Mouse (Mus musculus) lung, postnatal 10 days (tissue): ENCODE results near the gene Tubd1.

Experiments
- DNase-seq: peaks from one replicate; pipeline ENCODE4 v3.0.0; 2021

The Tubd1 gene

DNA sequence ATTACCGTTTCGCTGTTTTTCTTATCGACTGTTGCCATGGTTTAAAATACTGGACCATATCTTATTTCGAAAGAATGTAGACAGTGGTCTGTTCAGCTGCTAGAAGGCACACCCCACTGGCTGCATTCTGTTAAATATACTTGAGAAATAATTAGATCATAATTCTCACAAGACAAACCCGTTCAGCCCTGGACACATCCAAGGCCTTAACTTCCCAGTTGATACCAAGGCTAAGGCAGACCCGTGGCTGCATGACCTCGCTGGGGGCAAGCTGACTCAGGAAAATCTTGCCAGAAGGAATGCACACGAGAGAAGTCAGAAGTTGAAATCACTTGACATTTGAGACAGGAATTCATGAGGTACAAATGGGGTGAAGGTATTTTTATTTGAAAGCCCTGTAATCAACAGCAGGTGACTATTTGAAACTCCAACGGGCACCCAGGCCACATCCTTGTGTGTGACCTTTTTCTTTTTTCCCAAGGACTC, 25.5 kb downstream of the Tubd1 start:
- no peak for DNase-seq

- peak; percentile 57 for DNase-seq
These were observed 26.5 kb downstream of the Tubd1 start for GRCm38 (mm10) chr11:86571047-86571855.

- DNase-seq: no peak
These were observed 27.1 kb downstream of the Tubd1 start for GRCm38 (mm10) chr11:86571871-86572270.

- no peak for DNase-seq
These were observed 27.8 kb downstream of the Tubd1 start for GRCm38 (mm10) chr11:86572623-86573022.

DNA sequence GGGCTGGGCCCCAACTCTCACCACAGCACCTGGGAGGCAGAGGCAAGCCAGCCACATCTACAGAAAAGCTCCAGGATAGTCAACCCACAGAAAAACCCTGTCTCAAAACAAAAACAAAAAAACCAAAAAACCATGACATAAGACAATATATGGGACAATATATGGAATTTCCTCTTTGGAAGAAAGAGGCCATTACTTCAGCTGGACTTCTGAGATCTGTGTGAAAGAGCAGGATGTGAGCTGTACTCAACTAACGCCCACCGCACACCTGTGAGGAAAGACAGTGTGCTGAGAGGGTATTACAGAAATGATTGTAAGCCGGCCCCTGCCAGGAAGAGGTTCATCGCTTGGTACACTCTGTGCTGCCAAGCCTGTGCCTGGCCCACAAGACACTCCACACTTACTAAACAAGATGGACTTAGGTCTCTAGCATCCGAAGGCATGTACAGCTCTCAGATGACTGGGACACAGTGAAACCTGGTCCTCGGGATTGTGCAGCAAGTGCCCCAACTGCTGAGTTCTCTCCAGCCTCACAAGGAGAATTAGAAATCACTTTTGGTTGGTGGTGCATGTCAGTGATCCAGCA, 28.9 kb downstream of the Tubd1 start:
- DNase-seq: no peak

DNA sequence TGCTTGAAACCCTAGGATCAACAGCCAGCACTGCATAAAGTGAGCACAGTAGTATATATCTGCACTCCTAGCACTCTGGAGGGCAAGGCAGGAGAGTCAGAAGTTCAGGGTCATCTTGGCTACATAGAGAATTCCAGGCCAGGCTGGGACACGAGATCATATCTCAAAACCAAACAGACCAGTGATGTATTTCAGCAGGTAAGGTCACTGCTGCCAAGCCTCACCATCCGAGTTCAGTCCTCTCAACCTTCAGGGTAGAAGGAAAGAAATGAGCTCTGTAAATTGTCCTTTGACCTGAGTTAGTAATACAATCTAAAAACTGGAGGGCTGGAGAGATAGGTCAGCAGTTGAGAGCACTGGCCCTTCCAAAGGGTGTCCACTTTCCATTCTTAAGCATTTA, 29.6 kb downstream of the Tubd1 start:
- DNase-seq: no peak

DNA sequence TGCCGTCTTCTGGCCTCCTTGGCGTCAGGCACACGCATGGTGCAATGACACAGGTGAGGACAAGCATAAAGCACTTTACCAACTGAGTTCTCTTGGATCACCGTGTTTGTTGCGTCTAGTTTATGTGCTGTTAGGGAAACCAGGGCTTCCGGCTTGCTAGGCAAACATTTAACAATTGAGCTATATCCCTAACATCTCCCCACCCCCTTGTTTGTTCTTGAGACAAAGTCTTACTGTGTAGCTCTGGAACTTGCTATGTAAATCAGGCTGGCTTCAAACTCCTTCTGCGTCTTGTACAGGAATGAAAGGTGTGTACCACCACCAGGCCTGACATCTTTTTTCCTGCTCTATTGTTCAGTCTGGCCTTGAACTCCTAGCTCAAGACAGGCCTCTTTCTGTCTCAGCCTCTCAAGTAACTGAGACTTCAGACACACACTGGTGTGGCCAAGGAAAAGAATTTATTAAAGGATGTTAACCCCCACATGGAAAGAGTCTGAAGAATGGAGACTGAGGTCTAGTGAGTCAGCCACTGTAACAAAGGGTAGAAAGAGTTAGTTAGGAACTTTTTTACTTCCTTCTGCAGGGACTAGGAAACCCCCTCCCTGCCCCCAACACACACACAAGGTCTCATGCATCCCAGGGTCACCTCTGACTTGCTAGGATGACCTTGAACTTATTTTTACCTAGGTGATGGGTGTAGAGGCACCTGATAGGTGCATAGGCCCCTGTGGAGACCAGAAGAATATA, 31.0 kb downstream of the Tubd1 start:
- peak; percentile 14 for DNase-seq

DNA sequence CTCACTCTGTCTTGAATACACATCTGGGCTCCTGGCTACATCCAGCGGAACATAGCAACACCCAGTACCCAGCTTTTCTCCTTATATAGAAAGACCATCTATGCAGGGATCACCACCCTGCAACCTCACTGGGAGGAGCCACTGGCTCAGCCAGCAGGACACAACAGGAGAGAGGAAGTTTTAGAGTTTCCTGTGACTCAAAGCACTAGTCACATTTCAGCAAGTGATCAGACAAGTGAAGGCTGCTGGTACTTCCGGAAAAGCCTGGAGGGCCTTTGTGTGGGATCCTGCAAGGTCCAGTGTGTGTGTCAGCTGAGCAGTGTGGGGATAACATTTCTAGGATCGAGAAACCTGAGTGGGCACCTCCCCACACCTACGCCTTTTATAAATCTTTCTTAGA, 32.4 kb downstream of the Tubd1 start:
- DNase-seq: peak; percentile 68

DNA sequence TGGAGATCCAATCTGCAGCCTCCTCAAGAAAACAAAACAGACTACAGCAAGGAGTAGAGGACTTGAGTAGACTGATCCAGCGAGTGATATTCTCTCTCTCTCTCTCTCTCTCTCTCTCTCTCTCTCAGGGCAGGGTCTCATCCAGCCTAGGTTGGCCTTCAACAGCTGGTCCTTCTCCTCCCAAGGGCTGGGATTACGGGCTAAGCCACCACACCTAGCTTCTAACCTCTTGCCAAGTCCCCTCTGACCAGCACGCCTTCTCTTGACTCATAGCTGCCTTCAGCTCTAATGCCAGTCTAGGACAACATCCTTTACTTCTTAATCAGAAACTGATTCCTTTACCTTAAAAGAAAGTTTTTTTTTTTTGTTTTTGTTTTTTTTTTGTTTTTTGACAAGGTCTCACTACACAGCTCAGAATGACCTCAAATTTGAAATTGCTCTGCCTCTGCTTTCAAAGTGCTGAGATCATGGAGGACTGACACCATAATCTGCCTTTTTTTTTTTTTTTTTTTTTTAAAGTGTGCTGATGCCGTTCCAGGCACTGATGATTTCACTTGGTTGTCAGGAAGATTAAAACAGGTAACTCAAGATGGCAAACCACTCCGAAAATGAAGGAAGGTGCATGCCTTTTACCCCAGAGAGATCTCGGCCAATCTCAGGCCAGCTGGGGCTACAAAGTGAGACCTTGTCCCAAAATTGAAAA, 33.5 kb downstream of the Tubd1 start:
- no peak for DNase-seq

DNA sequence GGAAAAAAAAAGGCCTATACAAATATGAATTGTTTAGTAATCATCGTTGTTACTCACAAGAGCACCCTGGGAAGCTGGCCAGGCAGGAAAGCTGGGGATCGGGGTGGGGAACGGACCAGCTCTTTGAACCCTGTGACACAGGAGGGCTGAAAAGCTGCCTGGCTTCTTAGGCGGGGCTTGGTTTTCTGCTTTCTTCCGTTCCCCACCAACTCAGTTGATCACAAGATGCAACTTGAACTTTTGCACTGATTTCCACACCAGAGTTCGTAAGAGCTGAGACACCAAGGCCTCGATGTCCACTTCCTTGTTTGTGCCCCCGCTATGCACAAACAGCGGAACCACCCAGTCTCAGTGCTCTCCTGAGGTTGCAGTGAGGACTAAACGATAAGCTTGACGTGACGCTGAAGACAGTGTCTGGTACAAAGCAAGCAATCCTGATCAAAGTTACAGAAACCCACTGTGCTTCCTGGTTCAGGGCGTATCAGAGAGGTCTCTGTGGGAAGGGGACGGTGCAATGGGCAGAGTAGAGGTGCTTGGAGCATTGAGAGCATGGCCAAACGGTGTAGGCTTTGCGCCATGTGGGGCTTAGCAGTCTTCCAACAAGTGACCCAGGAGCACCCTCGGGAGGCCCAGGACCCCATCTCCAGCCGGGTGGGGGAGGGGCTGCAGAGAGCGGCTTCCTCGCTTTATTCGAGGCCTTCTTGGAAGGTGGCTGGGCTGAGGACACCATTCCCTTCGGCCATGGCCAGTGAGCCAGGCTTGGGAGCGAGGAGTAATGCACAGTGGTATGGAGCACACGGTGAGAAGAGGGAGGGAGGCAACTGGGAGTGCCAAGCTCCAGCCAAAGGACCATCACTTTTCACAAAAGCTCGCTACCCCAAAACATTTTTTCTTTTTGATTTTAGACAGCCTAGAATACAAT, 34.3 kb downstream of the Tubd1 start:
- DNase-seq: peak; percentile 85

DNA sequence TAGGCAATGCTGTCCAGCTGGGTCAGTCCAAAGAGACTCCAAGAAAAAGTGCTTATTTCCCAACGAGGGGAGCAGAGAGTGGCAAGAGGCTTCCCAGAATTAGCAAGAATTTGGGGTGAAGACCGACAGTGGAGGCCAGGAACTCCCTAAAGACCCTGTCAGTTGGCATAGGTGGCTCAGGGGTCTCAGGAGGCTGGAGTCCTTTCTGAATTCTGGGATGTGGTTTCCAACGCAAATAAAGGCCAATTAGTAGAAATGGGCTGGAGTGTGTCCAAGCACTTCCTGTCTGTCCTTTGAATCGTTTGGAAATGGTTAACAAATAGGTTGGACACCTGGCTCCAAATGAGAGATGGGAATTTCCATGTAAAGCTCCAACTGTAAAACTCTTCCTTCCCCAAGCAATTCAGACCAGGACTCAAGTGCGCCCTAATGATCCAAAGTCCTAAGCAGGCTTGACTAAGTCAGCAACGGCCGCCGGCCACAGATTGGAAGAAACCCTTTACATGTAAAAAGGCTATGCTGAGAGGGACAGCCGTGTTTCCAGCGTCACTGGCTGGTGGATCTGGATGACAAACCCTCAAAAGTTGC, 35.0 kb downstream of the Tubd1 start:
- no peak for DNase-seq

- no peak for DNase-seq
These were observed 35.7 kb downstream of the Tubd1 start for GRCm38 (mm10) chr11:86580319-86581113.

DNA sequence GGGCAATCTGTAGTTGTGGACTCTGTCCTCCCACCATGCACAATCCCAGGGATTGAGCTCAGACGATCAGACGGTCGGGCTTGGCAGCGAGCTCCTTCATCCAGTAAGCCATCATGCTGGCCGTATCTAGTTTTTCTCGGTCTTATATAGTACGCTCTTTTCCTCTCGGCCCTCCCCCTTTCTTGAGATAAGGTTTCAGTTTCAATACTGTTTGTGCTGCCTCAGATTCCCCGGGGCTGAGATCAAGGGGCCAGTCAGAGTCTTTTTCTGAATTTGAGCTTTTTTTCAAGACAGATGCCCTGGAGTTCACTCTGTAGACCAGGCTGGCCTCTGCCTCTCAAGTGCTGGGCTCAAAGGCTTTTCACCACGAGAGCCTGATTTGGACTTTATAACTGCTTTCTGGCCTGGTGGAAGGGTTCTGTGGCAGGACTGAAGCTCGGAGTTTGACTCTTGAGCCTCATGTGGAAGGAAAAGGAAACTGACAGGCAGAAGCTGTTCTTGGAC, 36.5 kb downstream of the Tubd1 start:
- peak; percentile 61 for DNase-seq

DNA sequence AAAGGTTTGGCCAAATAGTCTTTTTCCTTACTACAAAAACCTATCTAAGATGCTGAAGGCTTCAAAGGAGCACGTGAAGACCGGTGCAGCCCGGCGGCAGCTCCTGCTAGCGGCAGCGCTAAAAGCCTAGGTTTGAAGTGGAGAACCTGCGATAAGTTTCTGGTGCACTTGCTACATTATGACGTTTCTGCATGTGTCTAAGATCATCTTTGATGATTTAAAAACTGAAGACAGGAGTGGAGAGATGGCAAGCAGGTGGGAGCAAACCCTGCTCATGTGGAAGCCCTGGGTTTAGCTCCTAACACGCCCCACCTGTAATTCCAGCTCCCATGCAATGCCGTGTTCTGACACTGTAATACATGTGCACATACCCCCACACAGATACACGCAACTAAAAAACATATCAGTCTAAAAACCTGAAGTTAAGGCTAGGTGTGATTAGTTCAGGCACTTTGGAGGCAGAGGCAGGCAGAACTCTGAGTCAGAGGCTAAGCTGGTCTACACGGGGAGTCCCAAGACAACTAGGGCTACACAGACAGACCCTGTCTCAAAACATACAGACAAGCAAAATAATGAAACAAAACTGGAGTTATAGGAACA, 37.3 kb downstream of the Tubd1 start:
- DNase-seq: no peak

DNA sequence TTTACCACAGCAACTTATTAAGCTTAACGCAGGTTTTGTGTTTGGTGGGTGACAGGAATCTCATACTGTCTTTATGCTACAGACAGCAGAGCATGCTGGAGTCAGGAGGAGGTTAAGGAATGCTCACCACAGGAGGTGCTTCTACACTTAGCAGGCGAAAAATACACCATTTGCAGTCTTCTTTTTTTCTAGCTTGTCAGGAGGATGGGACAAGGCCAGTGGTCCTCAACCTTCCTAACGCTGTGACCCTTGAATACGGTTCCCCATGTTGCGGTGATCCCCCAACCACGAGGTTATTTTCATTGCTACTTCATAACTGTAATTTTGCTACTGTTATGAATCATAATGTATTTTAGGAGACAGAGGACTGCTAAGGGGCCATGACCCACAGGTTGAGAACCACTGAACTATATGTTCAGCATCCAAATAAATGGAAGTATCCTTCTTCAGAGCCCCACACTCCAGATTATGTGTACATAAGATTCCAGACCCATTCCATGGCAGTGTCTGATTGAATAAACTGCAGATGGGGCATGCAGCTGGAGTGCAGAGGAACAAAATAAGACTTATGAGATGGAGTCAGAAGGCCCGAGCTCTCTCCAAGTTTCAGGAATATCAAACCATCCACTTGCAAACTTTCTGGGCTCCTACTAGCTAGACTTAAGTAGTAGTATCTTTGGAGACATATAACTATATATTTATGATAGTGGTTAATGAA, 37.9 kb downstream of the Tubd1 start:
- no peak for DNase-seq

DNA sequence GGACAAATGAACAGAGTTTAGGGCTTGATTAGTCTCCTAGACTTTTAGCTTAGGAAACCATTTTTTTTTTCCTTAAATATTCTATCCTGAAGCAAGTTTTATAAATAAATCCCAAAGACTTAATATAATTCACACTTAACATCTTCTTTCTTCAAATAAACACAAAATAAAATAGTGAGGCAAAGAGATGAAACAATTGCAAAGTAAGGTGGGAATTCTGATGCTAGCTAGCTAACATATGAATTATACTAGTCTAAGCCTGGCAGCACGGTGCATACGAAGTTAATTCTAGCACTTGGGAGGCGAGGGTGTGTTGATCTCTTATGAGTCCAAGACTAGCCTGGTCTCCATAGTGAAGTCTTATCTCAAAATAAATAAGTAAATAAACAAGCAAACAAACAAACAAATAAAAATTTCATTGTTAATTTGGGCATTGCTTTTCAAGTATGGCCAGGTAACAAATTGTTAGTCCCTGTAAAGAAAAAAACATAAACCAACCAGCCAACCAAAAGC, 38.6 kb downstream of the Tubd1 start:
- no peak for DNase-seq

DNA sequence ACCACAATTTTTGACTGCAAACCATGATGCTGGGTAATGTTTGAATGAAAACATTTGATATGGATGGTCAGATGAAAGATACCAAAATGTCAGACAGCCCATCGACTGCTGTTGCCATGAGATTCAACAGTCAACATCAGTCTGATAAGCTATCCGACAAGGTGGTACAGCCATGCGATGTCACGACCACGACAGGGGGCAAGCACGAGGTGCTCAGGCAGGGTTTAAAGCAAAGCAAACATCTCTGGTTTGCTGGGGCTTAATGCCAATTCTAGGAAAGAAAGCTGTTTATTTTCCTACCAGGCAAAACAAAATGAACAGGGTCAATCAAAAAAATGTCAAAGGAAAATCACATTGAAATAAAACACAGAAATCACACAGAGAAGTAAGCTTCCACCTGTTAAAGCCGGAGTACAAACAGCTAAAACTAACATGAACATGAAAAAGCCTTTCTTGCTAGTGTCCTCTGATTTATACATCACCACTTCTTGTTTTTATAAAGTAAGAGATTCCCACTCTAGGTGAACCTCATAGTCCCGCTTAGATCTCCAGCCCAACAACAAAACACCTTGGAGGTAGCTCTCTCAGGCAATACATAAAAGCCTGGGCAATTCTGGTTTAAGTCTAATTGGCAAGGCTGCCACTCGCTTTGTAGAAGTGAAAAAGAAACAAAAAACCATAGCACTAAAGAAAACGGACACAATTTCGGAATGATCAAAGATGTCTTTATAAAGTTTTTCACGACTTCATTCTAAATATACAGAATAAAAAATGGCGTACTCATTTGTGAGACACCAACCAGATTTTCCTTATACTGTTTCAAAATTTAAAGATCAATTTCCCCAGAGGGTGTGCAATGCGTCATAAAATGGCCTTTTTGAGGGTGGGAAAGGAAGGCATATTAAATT, 39.5 kb downstream of the Tubd1 start:
- DNase-seq: no peak
